Mouse (Mus musculus): Measurements from ENCODE around the gene Lcn2.
A peak's percentile ranks its signal among the peaks of the same experiment; 100 is the strongest.
"Not testable (repeated sequence)": the region's sequence is repeated elsewhere in the genome, so short reads cannot be mapped to it uniquely, and the experiment has no call there.

The Lcn2 gene

DNA sequence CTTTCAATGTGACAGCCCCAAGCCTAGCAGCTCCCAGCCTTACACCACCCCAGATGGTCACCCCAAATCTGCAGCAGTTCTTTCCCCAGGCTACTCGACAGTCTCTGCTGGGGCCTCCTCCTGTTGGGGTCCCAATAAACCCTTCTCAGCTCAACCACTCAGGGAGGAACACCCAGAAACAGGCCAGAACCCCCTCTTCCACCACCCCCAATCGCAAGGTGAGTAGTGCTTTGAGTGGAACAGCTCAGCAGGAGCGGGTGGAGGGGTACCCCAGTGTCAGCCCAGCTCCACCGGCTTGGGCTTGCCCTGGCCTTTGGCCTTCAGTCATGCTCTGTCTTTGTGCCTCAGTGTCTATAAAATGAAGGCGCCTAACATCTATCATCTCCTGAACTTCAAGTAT, 20.7 kb downstream of the Lcn2 start:
- DNase-seq (ENCODE audit: low spot score) = no peak

DNA sequence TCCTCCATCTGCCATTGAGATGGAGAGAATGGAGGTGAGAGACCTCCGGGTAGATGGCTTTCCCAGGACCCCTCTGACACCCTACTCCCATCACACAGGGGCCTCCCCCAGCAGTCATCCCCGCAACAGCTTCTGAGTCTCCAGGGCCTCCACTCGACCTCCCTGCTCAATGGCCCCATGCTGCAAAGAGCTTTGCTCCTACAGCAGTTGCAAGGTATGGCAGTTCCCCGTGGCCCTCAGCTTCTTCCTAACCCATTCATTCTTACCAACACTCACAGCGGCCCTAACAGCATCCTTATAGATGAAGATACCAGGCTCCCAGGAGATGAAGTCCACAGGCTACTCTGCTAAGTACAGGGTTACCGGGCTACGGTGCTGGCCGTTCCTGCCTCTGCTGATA, 23.9 kb downstream of the Lcn2 start:
- DNase-seq (ENCODE audit: low spot score) = no peak

DNA sequence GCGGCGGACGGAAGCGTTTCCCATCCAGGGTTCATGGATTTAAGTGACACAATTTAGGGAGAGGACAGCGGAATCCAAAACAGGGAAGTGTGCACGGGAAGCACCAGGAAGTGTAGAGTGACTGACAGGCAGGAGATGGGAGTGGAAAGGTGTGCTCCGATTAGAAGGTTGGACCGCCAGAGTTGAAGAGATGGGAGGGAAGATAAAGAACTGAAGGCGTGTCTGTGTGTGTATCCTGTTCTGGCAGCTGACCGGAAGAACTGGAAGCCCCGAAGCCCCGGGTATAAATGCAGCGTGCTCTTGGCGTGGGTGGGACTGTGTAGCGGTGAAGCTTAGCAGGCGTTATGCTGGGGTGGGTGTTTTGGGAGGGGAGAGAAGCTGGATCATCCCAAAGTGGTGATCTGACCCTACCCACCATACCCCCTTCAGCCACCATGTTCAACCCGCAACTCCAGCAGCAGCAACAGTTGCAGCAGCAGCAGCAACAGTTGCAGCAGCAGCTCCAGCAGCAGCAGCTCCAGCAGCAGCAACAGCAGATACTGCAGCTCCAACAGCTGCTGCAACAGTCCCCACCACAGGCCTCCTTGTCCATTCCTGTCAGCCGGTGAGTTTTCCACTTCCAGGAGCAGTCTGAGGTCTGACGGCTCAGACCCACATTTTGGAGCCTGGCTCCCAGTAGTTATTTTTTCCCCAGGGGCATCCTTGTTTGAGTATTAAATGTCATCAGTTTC, 24.5 kb downstream of the Lcn2 start:
- no peak for DNase-seq (ENCODE audit: low spot score)

DNA sequence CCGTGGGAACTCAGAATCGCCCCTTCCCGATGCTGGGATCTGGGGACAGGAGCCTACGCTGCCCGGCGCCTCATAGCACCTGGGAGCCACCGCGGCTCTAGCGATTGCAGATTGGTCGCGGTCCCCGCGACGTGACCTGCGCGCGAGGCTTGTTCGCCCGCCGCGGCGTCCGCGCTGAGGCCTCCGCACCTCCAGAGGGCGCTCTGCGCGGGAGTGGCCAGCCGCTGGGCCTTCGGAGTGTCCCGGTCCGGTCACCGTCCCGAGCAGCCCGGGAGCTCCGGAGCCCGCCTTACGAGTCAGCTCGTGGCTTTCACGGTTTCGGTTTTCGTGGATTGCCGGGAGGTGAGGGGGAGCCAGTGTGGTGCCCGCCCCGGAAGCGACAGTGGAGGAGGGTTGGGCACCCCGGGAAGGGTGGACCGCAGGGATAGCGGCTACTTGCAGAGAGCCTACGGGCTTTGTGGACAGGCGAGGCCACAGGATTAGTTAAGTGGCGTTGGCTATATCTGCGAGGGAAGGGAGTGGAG, 25.2 kb downstream of the Lcn2 start:
- peak; percentile 91 for DNase-seq (ENCODE audit: low spot score)

DNA sequence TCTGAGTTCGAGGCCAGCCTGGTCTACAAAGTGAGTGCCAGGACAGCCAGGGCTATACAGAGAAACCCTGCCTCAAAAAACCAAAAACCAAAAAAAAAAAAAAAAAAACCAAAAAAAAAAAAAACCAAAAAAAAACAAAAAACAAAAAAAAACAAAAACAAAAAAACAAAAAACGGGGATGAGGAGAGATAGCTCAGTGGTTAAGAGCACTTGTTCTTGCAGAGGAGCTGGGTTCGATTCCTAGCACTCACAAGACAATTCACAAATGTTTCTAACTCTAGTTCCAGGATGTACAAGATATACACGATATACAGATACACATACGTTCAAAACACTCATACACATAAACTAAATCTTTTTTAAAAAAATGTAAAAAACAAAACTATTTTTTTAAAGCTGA, 25.8 kb downstream of the Lcn2 start:
- DNase-seq (ENCODE audit: low spot score) = not testable (repeated sequence)

DNA sequence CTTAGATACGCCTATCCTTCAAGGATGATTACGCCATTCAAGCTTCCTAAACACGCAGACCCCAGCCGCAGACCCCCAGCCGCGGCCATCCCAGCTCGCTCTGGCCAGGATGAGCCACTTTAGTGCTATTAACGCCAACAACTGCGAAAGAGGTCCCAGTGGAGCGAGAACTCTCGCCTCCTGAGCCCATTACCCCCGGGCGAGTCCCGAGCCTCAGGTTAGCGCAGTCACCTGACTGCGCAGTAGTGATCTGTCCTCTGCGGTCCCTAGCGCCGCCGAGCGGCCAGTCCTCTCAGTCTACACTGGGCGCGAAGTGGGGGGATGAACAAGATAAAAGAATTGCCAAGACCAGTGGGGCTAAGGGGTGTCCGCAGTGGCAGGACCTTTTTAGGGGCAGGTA, 26.6 kb downstream of the Lcn2 start:
- no peak for DNase-seq (ENCODE audit: low spot score)

DNA sequence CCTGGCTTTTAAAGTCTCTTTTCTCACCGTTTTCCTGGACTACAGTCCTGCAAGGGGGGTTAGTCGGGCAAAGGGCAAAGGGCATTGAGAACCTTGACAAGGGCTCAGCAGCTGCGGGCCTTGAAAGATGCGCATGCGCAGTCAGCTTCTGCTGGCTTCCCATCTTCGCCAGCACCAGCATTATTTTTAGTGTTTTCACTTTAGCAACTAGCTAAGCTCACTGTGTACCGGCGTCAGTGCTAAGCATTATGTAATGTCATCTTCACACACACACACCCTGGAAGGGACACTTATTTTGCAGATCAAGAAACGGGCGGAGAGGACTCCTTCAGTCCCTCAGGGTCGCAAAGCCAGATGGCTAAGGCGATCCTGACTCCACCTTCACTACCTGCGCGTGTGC, 27.3 kb downstream of the Lcn2 start:
- DNase-seq (ENCODE audit: low spot score) = peak; percentile 85

DNA sequence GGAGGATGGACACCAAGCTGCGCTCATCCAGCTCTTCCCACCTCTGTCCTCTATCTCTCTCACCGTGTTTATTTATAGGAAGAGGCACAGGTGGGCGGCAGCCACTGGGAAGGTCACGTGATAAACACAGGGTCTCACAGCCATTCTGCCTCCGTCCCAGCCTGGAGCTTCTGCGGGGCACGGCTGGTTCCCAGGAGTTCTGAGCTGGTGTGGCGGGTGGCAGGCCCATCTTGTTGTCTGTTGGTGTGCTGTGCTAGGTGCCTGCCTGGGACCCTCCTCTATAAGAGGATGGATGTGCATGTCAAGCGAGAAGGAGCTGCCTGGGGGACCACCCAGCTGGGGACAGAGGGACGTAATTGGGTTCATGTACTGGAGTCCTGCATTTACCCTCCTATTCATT, 29.7 kb downstream of the Lcn2 start:
- DNase-seq (ENCODE audit: low spot score) = no peak

DNA sequence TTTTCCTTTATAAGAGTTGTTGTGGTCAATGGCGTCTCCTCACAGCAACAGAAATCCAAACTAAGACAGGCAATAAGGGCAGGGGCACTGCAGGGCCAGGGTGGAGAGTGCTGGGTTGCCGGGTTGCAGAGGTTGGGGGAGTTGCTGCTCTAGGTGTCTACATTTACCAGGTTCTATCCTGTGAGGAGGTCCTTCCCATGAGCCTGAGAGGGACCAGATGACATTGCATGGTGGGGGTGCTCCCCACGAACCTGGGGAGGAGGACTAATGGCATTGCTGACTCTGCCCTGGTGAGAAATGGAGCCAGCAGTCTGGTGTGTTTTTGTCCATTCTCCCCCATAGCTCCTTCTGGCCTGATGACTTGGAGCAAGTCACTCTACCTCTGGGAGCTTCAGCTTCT, 30.3 kb downstream of the Lcn2 start:
- no peak for DNase-seq (ENCODE audit: low spot score)

DNA sequence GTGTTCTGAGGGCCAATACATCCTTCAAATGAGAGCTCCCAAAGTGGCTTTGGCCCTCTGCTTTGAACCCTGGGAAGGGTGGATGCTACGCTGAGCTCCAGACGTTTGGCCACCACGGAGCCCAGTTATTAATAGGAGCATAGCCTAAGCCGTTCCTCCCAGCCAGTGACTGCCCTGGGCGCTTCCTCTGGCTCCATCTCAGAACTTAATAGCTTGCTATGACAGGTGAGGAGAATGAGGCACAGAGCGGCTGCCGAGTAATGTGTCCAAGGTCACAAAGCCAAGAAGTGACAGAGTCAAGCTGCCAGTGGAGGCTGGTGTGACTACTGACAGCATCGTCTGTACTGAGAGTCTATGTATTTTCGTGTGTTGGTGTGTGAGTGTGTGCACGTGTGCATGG, 31.8 kb downstream of the Lcn2 start:
- DNase-seq (ENCODE audit: low spot score) = no peak

DNA sequence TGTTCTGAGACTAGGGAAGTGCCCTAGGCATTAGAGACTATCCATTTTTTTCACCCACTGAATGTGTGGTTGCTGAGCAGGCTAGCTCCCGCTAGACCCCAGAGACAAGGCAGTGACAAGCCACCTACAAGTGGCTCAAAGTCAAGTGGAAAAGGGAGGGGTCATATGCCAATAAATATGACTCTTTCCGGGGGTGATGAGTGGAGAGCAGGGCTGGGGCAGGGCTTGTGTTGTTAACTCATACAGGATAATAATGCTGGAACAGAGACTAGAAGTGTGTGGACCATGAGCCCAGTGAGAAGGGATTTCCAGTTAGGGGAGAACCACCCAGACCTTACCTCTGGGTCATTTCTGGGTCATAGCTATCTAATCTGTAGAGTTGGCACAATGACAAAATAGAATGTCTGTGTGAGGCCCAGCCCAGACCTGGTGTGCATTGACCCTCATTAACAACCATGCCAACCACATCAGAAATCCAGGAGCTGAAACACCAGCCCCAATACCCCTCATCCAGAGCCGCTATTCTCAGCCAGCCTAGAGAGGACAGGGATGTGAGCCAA, 33.6 kb downstream of the Lcn2 start:
- no peak for DNase-seq (ENCODE audit: low spot score)

DNA sequence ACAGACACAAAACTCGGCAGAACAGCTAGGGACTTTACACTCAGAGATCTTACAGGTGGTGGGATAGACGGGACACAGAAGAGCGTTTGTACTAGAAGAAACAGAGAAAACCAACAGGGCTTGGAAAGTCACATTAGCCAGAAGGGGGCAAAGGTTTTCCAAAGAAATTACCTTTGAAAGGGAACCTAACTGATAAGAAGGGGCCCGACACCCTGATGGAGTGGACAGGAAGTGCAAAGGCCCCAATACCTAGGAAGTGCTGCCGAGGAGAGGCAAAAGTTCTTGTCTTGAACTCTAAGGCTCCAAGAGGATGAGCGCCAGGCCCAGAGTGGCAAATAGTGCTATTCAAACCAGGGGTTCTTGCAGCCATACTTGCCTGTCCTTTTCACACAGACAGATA, 34.2 kb downstream of the Lcn2 start:
- no peak for DNase-seq (ENCODE audit: low spot score)

DNA sequence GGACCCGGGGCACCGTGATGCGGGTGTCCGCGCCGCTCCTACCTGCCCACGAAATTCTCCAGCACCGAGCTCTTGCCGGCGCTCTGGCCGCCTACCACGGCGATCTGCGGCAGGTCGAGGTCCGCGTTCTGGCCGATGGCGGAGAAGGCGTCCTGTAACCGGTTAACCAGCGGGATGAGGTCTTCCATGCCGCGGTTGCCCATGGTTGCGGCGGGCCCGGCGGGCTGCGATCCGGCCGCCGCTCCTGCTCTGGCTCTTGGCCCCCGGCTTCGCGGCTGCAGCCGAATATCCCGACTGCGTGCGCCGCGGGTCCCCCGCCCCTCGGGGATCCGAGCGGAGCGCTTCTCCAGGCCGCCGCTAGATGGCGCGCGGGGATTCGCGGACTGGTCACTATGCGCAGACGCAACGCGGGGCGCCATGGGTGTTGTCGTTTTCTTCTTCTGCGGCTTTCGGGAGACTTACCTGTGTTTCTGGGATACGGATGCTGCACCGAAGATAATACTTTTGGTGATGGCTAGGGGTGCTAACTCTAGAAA, 35.0 kb downstream of the Lcn2 start, which contains the start of gene Dnm1:
Gene Dnm1 (minus strand): TSS at position 332 of the 536 bp plus-strand sequence.
- peak; percentile 88 for DNase-seq (ENCODE audit: low spot score)

DNA sequence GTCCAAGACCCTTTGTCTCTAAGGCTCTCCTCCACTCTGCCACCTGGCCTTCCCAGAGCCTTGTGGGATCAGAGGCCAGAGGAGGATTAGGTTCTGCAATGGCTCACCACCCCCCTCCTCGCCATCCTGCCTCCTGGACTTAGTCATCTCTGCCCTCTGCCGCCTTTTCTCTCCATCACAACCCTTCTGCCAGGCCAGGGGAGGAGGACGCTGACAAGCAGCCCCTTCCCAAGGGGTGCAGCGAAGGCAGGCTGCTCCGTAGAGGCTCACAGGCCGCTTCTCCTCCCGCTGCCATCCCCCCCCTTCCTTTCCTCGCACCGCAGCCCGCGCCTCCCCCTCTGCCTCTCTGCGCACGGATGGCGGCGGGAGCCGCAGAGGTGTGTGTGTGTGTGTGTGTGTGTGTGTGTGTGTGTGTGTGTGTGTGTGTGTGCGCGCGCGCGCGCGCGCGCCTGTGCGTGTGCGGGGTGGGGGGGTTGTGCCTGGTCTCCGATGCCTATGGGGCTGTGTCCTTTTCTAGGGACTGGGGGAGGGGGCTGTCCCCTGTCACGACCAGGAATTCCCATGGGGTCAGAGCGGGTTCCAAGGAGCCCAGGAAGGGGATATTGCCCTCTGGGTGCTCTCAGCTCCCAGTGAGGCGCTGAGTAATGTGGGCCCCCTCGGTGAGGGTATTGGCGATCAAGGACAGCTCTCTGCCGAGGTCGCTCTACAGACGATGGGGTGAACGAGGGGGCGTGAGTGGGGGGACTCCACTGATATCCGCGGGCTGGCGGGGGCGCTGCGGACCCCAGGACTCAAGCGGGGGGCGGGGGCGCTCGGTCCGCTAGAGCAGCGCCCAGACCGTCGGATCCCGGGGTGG, 35.7 kb downstream of the Lcn2 start, which contains the start of gene Ciz1:
Gene Ciz1 (plus strand): TSS at position 177 of the 856 bp plus-strand sequence.
- DNase-seq (ENCODE audit: low spot score) = no peak

DNA sequence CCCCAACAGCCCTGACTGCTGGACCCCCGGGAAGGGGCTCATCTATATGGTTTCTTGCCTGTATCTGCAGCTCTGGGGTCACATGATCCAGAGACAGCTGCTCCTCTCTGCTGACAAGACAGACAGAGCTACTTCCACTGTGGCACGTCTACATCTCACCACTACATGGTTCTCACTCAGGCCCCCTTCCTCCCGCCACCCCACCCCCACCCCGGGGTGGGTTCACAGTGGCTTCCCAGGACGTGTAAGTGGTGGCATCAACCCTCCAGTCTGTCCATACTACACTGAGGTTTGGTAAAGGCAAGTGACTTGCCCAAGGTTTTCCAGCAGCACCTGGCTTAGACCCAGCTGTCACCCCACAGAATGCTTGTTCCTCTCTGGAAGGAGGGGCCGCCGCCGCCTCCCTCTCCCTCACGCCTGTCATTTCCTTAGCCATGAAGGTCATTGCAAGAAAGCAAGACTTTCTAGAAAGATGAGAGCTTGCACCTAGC, 36.5 kb downstream of the Lcn2 start:
- no peak for DNase-seq (ENCODE audit: low spot score)

DNA sequence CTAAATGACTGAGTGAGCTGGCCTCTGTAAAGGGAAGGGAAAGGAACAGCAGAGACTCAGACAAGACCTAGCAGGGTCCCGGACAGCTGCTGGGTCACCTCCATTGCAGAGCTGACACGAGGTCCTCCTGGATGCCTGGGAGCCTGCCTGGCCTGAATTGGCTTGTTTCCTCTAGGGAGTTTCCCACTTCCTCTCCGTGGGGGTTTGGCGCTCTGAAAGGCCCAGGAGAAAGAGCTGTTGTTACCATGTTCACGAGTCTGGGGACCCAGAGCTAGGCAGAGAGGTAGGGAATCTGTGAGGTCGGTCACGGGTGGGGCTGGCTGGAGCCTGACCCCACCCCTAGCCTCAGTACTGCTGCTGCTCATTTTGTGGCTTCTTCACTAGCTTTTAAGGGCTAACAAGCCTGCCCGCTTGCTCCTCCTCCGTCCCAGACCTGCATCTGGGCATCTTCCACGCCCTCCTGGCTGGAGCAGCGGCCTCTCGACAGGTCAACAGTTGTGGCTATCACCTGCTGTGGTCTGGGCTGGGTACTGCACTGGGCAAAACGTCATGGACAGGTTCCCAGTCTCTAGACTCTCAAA, 37.5 kb downstream of the Lcn2 start:
- no peak for DNase-seq (ENCODE audit: low spot score)

DNA sequence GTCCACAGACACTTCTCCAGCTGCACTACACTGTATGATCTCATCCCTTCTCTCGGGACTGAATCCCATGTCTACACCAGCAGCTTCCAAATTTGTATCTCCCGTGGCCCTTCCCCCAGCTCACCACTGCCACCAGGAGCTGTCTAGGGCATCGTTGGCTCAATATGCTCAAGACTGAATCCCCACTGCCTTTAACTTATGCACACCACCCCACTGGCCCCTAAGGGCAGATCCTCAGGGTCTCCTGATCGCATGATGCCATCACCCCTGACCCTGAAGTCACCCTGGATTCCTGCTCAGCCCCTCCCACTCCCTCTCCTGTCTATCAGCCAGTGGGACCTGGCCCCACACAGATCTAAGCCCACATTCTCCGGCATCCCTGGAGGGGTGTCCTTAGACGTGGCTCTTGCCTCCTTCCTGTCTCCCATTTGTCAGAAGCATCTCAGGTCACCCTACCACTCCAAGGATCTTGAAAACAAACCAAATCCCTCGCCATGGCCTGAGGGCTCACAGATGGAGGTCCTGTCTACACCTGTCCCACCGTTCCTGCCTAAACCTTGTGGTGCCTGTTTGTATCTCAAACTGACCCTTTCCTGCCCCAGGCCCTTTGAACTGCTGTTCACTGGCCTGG, 38.3 kb downstream of the Lcn2 start:
- DNase-seq (ENCODE audit: low spot score) = no peak

DNA sequence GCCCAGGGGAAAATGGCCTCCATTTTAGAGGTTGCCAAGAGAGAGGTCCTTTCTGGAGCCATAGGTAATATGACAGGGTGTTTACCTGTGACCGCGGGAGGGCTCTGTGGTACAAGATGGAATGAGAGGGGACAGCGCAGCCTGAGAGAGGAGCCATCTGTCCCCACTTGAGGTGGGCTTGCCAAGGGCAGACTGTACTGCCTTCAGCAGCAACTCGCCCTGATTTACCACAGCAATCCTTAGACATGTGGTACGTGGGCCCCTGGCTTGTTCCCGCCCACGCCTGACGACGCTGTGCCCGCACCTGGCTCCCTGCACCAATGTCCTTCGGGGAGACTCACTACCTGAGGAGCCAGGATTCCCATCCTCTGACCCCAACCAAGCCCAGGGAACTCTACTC, 39.7 kb downstream of the Lcn2 start:
- no peak for DNase-seq (ENCODE audit: low spot score)

DNA sequence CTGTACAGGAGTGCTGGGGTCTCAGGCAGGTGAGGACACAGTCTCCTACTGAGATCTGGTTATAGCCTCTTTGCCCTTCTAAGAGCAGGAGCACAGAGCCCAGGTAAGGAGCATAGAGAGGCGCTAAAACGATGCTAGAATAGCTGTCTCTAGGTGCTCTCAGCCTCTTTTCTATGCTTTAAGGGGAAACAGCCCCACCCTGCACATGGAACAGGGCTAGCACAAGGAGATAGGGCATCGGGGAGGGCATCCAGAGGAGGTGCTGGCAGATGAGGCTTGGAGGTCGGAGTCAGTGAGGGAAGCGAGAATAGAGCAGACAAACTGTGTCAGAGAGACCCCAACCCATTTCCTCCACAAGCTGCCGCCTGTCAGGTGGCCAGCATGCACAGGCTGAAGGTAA, 41.0 kb downstream of the Lcn2 start:
- no peak for DNase-seq (ENCODE audit: low spot score)

DNA sequence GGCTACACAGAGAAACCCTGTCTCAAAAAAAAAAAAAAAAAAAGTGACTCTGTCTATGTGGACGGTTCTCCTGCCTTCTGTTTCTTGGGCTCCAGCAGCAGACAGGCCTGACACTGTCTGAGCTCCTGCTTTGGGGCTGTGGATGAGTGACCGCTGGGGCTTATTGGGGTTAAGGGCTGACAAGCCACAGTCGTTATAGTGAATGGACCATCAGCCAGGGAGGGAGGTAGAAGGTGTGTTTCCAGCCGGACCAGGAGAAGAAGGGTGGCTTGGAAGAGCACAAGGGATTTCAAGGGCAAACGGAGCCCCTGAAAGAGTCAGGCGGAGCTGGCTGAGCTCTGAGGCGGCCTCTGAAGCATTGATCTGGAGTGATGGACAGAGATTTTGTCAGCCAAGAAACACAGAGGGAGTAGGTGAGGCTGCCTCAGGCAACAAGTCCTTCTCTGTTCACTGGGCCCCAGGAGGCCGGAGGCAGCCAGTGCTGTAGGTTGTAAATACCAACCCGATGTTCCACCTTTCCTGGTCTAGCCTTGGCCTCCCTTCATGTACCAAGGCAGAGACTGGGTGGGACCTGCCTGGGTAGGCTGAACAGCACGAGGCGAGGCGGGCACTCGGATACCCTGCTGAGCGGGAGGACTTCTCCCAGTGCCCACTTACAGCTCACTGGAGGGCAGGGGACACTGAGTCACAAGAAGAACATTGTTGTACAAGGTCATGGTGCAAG, 43.3 kb downstream of the Lcn2 start:
- DNase-seq (ENCODE audit: low spot score) = no peak

DNA sequence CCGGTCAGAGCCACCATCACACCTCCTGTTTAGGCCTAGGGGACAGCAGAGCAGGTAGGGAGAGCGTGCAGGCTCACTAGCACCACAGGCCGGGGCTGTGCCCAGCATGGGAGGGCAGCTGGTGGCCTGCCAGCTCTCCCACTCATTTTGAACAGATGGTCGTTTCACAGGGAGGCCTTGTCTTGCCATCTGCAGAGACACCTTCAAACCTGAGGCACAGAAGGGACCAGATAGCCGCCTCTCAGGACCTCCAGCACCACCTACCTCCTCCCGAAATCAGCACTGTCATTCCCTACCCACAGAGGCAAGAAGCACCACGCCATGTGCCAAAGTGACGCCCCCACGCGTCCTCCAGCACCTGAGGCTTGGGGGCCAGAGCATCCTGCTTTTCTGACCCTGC, 44.0 kb downstream of the Lcn2 start:
- no peak for DNase-seq (ENCODE audit: low spot score)

Measured in adipocyte (in vitro differentiated cells).